Mouse (Mus musculus) limb, embryonic 15.5 days (tissue): ENCODE measurements around the gene Tmem229a. TPM values are rescaled to one million over a fixed set of nuclear protein-coding genes. Genes with fewer than 3 reads are reported as not detected.

Source experiments
- ATAC-seq: fragments of 200-750 bp; cut with Nextera tagmentation; 2 replicates; pipeline ENCODE4 v1.8.0; 2017; ENCODE audit warnings: low read depth, moderate TSS enrichment; ENCODE audit not compliant: insufficient number of reproducible peaks, low FRiP score, low TSS enrichment
- H3K27ac ChIP-seq: fragments of 300-500 bp; sonication (generic); 2 replicates; pipeline ENCODE4 v1.5.1; 2015; ENCODE audit warnings: moderate library complexity, mild to moderate bottlenecking, inconsistent platforms
- H3K27me3 ChIP-seq: fragments of 300-500 bp; sonication (generic); 2 replicates; pipeline ENCODE4 v1.6.1; 2015; ENCODE audit warnings: inconsistent platforms
- H3K36me3 ChIP-seq: fragments of 300-500 bp; sonication (generic); 2 replicates; pipeline ENCODE4 v1.6.1; 2015; ENCODE audit warnings: inconsistent platforms
- H3K4me1 ChIP-seq: fragments of 300-500 bp; sonication (generic); 2 replicates; pipeline ENCODE4 v1.6.1; 2015; ENCODE audit warnings: inconsistent platforms
- H3K4me2 ChIP-seq: fragments of 300-500 bp; sonication (generic); 2 replicates; pipeline ENCODE4 v1.6.1; 2015; ENCODE audit warnings: mild to moderate bottlenecking, inconsistent platforms
- H3K4me3 ChIP-seq: fragments of 300-500 bp; sonication (generic); 2 replicates; pipeline ENCODE4 v1.5.1; 2015; ENCODE audit warnings: mild to moderate bottlenecking, inconsistent platforms
- H3K9ac ChIP-seq: fragments of 300-500 bp; sonication (generic); 2 replicates; pipeline ENCODE4 v1.6.1; 2015; ENCODE audit warnings: inconsistent platforms
- H3K9me3 ChIP-seq: fragments of 300-500 bp; sonication (generic); 2 replicates; pipeline ENCODE4 v1.6.1; 2016; ENCODE audit warnings: inconsistent platforms
- WGBS: fragments of 180-500 bp; shearing (Covaris S2); methylation state at CpG from one replicate; pipeline ENCODE4 v1.1.7; 2015; 5-methylcytosine and 5-hydroxymethylcytosine counted together
- polyA plus RNA-seq: library from polyadenylated mRNA; unstranded; fragments of >200 nt; fragmentation: Nextera tagmentation; extraction: Ambion mirVana; gene quantifications from 2 replicates; pipeline ENCODE4 v1.2.1, GENCODE M21; 2015

The Tmem229a gene
- polyA plus RNA-seq = 0.69 and 0.92 TPM in 2 replicates

DNA sequence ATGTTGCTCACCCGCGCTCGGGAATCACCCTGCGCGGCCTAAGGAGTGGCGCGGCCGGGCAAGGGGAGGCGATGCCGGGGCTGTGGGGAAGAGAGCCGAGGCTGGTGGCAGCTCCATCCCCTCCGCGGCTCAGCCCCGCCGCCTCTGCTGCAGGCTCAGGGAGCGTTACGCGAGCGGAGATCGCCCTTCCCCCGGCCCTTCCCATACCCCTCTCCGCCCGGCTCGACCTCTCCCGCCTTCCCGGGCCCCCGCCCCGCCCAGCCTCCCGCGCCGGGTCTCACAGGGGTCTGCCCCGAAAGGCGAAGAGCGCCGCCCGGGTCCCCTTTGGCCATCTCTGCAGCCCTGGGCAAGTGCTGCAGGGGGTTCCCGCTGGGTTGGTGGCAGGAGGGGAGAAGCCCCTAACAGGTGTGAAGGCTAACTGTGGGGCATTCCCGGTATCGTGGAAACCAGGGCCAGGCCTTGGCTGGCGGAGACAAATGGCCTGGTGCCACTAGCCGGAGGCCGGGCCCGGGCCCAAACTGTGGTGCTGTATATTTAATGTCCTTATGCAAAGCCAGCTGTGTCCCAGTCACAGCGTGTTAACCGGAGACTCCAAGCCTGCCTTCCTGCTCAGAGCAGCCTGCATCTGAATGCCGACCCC lies at the start of gene Tmem229a:
Tmem229a (minus strand) TSS at position 352 of the 640 bp plus-strand sequence.
- H3K4me2 ChIP-seq = peak within 1 kb of the TSS; percentile 98
- ATAC-seq = peak; percentile 85
- peak within 1 kb of the TSS; percentile 35 for H3K9ac ChIP-seq
- WGBS = 2% methylated on average over 46 of the region's 46 CpGs
- H3K9me3 ChIP-seq = no peaks in the 10 kb centered on the region
- H3K36me3 ChIP-seq = no peaks in the 10 kb centered on the region
- peaks cover 14% of the 10 kb centered on the region for H3K27me3 ChIP-seq
- peak within 1 kb of the TSS; percentile 38 for H3K27ac ChIP-seq
- H3K4me1 ChIP-seq = peaks cover 20% of the 10 kb centered on the region
- H3K4me3 ChIP-seq = peak within 1 kb of the TSS; percentile 56

DNA sequence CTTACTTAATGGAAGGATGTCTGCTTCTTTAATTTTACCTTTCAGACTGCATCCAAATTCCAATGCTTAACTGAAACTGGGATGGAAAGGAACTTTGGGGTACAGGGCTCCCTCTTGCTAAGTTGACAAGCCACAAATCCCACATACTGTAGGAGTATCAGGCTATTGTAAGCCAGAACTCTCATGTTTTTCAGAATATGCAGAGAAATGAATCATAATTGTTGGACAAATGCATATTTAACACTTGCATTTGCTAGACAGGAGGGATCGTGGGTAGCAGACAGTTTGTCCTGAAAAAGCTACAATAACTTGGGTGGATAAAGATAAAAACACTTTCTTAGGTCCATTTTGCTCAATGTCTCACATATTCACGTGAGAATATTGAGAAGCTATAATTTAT lies 37.7 kb upstream of the Tmem229a start:
- H3K9me3 ChIP-seq = no peaks in the 10 kb centered on the region
- H3K27ac ChIP-seq = no peak overlapping the region
- H3K9ac ChIP-seq = no peak overlapping the region
- no peak for ATAC-seq
- 63% methylated on average over 2 of the region's 2 CpGs for WGBS
- H3K4me2 ChIP-seq = no peak overlapping the region
- H3K36me3 ChIP-seq = no peaks in the 10 kb centered on the region
- no peaks in the 10 kb centered on the region for H3K27me3 ChIP-seq
- no peaks in the 10 kb centered on the region for H3K4me1 ChIP-seq
- H3K4me3 ChIP-seq = no peak overlapping the region

DNA sequence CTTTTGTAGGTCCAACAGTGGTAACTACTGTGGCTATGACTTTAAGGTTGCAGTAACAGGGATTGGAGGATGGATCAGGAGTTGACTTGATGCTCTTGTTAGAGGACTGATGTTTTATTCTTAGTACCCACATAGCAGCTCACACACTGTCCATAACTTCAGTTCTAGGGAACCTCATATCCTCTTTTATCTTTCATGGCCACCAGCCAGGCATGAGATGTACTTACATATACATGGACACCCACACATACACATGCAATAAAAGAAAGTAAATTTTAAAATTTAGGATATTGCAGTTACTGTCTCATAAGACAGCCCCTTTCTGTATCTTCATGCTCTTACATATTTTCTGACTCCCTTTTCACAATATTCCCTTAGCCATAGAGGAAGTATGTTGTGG lies 33.7 kb upstream of the Tmem229a start:
- Histone ChIP-seq H3K27ac (no peak overlapping the region), H3K9ac (no peak overlapping the region), H3K36me3 (no peaks in the 10 kb centered on the region), H3K27me3 (no peaks in the 10 kb centered on the region), H3K9me3 (no peaks in the 10 kb centered on the region), H3K4me1 (no peaks in the 10 kb centered on the region), H3K4me3 (no peak overlapping the region), H3K4me2 (no peak overlapping the region)
- no peak for ATAC-seq

DNA sequence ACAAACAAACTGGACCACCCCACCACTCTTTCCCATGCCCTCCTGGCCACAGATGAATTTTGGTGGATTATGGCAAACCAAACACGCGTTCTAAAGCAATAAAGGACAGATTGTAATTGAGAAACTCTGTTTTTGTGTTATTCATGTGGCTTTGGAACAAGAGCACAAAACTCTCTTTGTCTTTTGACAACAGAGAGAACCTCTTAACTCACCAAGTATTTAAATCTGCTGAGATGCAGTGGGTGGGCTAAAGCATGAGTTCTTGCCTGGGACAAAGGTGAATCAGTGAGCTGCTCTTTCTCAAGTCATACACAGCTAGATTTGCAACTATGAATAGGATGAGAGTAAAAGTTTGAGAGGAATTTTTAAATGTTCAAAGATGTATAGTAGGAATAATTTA lies 20.1 kb upstream of the Tmem229a start:
- H3K9me3 ChIP-seq = no peaks in the 10 kb centered on the region
- ATAC-seq = no peak
- 68% methylated on average over 2 of the region's 2 CpGs for WGBS
- no peaks in the 10 kb centered on the region for H3K36me3 ChIP-seq
- H3K4me2 ChIP-seq = no peak overlapping the region
- no peaks in the 10 kb centered on the region for H3K4me1 ChIP-seq
- no peaks in the 10 kb centered on the region for H3K27me3 ChIP-seq
- no peak overlapping the region for H3K9ac ChIP-seq
- H3K4me3 ChIP-seq = no peak overlapping the region
- H3K27ac ChIP-seq = no peak overlapping the region

DNA sequence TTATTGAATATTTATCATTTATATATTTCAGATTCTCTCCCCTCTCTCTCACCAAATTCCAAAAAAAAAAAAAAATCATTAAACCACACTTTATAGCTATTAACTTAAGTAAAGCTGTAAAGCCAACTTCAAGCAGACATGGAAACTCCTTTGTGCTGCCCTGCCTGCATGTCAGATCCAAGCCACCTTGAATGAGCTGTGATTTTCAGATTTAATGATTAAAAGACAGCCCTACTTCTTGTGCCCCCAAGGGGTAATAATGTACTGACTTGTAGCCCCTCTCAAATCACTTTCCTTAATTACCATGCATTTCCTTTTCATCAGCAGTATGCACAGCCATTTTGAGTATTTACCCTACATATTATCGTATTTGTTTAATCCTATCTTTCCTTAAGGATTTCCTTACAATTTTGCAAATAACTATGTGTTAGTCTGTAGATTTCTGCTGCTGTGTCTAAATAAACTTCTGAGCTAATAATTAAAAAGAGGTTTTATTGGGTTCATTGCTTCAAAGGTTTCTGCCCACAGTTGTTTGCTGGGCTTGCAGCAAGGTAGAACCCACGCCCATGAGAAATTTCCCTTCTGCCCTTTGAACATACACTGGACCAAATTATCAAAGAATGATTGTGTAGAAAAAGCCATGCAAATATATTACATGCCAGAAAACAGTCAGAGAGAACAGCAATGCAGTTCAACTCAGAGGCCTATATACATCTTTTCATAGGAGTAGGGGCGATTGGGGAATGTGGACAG lies 12.6 kb upstream of the Tmem229a start:
- no peak overlapping the region for H3K4me2 ChIP-seq
- H3K4me3 ChIP-seq = no peak overlapping the region
- no peaks in the 10 kb centered on the region for H3K27me3 ChIP-seq
- no peaks in the 10 kb centered on the region for H3K9me3 ChIP-seq
- no peak overlapping the region for H3K9ac ChIP-seq
- no peak overlapping the region for H3K27ac ChIP-seq
- 55% methylated on average over 3 of the region's 3 CpGs for WGBS
- H3K4me1 ChIP-seq = no peaks in the 10 kb centered on the region
- no peaks in the 10 kb centered on the region for H3K36me3 ChIP-seq
- no peak for ATAC-seq

DNA sequence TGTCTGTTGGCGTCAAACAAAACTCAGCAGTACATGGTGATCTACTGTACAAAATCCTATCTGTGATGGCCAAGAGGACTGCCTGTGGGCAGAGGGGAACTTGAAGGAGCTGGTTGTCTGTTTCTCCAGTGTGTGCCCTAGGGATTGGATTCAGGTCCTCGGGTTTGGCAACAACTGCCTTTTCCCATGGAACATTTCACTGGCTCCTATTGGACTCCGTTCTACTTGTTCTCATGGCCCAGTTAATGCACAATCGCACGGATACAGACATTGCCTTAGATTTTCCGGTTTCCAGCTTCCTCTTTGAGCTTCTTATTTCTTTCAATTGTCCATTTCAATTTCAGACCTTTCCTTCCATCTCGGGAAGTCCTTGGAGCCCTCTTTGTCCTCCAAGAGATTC lies 11.6 kb upstream of the Tmem229a start:
- 82% methylated on average over 7 of the region's 7 CpGs for WGBS
- no peak overlapping the region for H3K27ac ChIP-seq
- no peaks in the 10 kb centered on the region for H3K27me3 ChIP-seq
- H3K9me3 ChIP-seq = no peaks in the 10 kb centered on the region
- H3K36me3 ChIP-seq = no peaks in the 10 kb centered on the region
- H3K4me2 ChIP-seq = no peak overlapping the region
- no peak overlapping the region for H3K4me3 ChIP-seq
- H3K9ac ChIP-seq = no peak overlapping the region
- H3K4me1 ChIP-seq = no peaks in the 10 kb centered on the region
- no peak for ATAC-seq

DNA sequence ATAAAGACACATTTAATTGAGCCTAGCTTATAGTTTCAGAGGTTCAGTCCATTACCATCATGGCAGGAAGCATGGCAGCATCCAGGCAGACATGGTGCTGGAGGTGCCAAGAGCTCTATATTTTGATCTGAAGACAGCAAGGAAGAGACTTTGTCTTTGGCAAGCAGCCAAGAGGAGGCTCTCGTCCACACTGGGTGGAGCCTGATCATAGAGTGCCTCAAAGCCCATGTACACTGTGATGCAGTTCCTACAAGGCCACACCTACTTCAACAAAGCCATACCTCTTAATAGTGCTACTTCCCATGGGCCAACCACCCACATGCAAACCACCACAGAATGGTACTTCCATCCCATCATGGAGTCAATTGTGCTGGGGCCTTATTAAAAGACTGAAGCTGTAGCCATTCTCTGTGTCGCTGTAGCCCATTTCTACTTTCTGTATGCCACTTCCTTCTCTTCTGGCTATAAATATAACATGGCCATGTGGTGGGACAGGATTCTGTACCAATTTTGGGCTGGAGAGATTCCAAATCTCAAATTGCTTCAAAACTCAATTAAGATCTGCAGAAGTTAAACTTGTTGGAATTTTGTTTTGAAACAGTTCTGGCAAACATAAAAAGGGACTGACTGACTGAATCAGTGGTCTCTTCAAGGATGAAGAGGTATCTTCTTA lies 10.0 kb upstream of the Tmem229a start:
- WGBS = 59% methylated on average over 2 of the region's 2 CpGs
- H3K9ac ChIP-seq = no peak overlapping the region
- H3K36me3 ChIP-seq = no peaks in the 10 kb centered on the region
- ATAC-seq = no peak
- H3K27me3 ChIP-seq = no peaks in the 10 kb centered on the region
- H3K27ac ChIP-seq = no peak overlapping the region
- H3K4me1 ChIP-seq = no peaks in the 10 kb centered on the region
- H3K9me3 ChIP-seq = no peaks in the 10 kb centered on the region
- no peak overlapping the region for H3K4me2 ChIP-seq
- H3K4me3 ChIP-seq = no peak overlapping the region

DNA sequence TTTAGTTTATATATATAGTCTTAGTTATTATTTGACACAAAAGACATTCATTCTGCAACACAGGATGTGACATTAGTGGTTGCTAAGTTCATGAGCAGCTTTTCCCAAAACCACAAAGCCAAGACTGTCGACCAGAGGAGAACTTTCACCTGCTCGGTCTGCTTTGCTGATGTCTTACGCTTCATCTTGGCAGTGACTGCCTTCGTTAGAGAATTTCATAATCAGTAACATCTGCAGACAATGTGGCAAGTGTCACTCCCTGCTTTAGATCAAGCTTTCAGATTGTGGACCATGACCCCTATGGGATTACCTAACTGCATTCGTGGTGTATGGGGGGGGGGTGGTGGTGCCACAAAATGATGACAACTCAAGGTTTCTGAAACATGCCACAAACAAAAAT lies 7.7 kb upstream of the Tmem229a start:
- no peak overlapping the region for H3K27ac ChIP-seq
- H3K4me3 ChIP-seq = no peak overlapping the region
- no peaks in the 10 kb centered on the region for H3K36me3 ChIP-seq
- H3K9me3 ChIP-seq = no peaks in the 10 kb centered on the region
- H3K9ac ChIP-seq = no peak overlapping the region
- H3K4me1 ChIP-seq = no peaks in the 10 kb centered on the region
- H3K27me3 ChIP-seq = no peaks in the 10 kb centered on the region
- 58% methylated on average over 5 of the region's 5 CpGs for WGBS
- no peak overlapping the region for H3K4me2 ChIP-seq
- ATAC-seq = no peak

DNA sequence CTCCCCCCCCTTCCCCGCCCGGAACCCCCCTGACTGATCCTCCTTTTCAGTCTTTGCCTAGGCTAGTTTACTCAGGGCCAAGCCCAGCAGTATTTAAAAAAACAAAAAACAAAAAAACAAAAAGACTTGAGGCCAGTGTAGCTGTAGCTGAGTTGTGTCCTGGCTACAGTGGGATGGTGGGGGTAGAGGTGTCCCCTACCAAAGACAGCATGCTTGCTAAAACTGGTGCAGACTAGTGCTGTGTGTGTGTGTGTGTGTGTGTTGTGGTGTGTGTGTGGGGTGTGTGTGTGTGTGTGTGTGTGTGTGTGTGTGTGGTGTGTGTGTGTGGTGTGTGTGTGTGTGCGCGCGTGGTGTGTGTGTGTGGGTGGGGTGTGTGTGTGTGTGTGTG lies 483 bp upstream of the Tmem229a start:
- 27% methylated on average over 5 of the region's 5 CpGs for WGBS

DNA sequence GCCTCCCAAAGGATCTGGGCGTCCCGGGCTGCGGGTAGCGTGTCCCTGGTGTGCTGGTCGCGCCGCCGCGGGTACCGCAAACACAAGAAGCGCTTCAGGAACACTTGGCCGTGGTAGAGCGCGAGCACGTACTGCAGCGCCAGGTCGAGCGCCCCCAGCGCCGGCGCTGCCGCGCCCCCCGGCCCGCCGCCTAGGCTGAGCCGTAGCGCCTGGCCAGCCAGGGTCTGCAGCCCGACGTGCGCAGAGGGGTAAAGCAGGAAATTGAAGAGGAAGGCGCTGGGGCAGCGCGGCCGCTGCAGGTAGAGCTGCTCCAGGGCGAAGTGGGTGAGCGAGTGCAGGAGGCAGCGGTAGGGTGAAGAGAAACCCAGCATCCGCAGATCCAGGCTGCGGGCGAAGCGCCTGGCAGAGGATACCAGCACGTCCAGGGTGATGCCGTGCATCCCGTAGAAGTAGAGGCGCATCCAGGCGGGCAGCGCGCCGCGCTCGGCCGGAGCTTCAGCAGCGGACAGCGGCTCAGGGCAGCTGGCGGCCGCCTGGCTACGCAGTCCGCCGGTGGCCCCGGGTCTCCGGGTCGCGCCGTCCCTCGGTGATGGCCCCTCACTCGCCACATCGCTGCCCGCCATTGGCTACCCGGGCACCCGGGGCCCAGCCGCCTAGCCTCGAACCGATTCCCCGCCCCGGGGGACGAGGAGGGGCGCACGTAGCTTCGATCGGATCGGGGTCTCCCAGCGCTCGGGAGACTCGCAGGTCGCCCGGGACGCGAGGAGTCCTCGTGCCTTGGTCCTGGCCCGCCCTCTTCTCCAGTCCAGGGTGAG lies 759 bp downstream of the Tmem229a start:
- peak overlapping the region; percentile 98 for H3K4me2 ChIP-seq
- under 1% methylated on average over 91 of the region's 91 CpGs for WGBS
- H3K36me3 ChIP-seq = no peaks in the 10 kb centered on the region
- peak overlapping the region; percentile 56 for H3K4me3 ChIP-seq
- no peaks in the 10 kb centered on the region for H3K9me3 ChIP-seq
- peak overlapping the region; percentile 38 for H3K27ac ChIP-seq
- H3K9ac ChIP-seq = peak overlapping the region; percentile 35
- peaks cover 20% of the 10 kb centered on the region for H3K4me1 ChIP-seq
- ATAC-seq = peak; percentile 42
- H3K27me3 ChIP-seq = peaks cover 14% of the 10 kb centered on the region

More for the DNA sequence above, 483 bp upstream of the Tmem229a start:
- no peak overlapping the region; the same call in 1 of the 2 replicates for H3K9ac ChIP-seq
- no peaks in the 10 kb centered on the region for H3K9me3 ChIP-seq
- peak overlapping the region; percentile 56 for H3K4me3 ChIP-seq
- H3K4me2 ChIP-seq = peak overlapping the region; percentile 98
- peaks cover 20% of the 10 kb centered on the region for H3K4me1 ChIP-seq
- no peak overlapping the region for H3K27ac ChIP-seq
- no peaks in the 10 kb centered on the region for H3K36me3 ChIP-seq
- 0 out of 2 replicates have a peak, but pooled peaks have one; percentile 12 for ATAC-seq
- peaks cover 14% of the 10 kb centered on the region for H3K27me3 ChIP-seq

DNA sequence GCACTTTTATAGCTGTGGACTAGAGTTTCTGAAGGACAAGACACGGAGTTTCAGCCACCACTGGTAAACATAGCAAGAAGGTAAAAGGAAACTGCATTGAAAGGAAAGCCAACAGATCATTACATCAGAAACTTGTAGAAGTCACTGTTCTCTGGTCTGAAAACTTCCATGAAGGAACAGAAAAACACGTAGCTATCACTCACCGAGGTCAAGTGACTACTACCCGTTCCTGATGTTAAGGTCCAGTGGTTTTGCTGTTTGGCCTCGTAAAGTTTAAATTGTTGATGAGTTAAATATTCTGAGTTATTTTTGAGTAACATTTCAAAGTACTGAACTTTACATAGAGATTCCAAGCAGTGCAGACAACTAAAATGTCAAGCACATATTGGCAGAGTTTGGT lies 2.0 kb downstream of the Tmem229a start:
- H3K27ac ChIP-seq = no peak overlapping the region
- no peak overlapping the region for H3K4me3 ChIP-seq
- H3K4me2 ChIP-seq = no peak overlapping the region
- peaks cover 14% of the 10 kb centered on the region for H3K27me3 ChIP-seq
- H3K4me1 ChIP-seq = peaks cover 20% of the 10 kb centered on the region
- 75% methylated on average over 5 of the region's 5 CpGs for WGBS
- H3K9me3 ChIP-seq = no peaks in the 10 kb centered on the region
- H3K36me3 ChIP-seq = no peaks in the 10 kb centered on the region
- no peak for ATAC-seq
- H3K9ac ChIP-seq = no peak overlapping the region
